Comparison of ENCODE assay signal across 11 mouse cellular contexts in the genomic region with DNA sequence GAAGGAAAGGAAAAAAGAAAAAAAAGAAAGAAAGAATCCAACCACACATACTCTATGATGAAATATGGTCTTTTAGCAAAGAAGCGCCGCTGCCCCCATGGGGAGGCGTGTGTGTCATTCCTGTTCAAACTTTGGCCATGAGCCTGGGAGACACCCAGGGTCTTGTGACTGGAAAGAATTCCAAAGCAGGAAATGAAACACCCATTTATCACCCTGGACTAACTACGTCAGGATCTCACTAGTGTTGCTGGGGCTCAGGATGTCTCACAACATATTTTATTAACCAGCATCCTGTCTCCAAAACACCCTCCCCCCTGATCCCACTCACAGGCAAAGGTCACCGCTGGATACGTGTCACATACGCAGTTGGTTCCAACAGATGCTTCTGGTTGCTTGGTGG. TPM values are rescaled to one million over a fixed set of nuclear protein-coding genes. Genes with fewer than 3 reads are reported as not detected.
DNase-seq lines count a peak whose midpoint lies in the region; ATAC-seq and TF ChIP-seq lines count a peak whose summit lies in the region.
"Had no signal": no experiment of that assay in that cellular context is flagged by ENCODE, and none has a peak within 500 bp of the region (broad histone marks: within the 10 kb centered on the region; RNA-seq: fewer than 3 reads in every experiment).

No protein-coding gene starts in this region.

- DNase-seq in adrenal gland, adult 2 months: peak; percentile 70
- DNase-seq in adrenal gland, adult 18-20 months (ENCODE audit: low spot score in 2 of 2): no peak
- peak; percentile 89 for DNase-seq in kidney, adult 9 months
- DNase-seq in lung, postnatal 0 days (ENCODE audit: low spot score): peak; percentile 94
- DNase-seq in right cerebral cortex, postnatal 14 days: no peak
- no peak for DNase-seq in cerebellum, postnatal 14 days

- 58% methylated on average over 7 of the region's 7 CpGs for WGBS in bone marrow, adult 2 months
- 14% methylated on average over 7 of the region's 7 CpGs for WGBS in lung, postnatal 0 days

- H3K4me3 ChIP-seq in bone marrow, adult 2 months (replicated peaks; ENCODE audit: control insufficient read depth, low read depth, low read length): no peak overlapping the region
- no peak overlapping the region for H3K4me3 ChIP-seq in lung, postnatal 0 days (ENCODE audit: low read depth, low read length)
- H3K4me3 ChIP-seq: embryonic facial prominence, embryonic 13.5 days; hindbrain, embryonic 15.5 days; midbrain, embryonic 15.5 days had no signal

- H3K9ac ChIP-seq in lung, postnatal 0 days (replicated peaks; ENCODE audit: low read depth): no peak overlapping the region
- H3K9ac ChIP-seq: embryonic facial prominence, embryonic 13.5 days; hindbrain, embryonic 15.5 days; midbrain, embryonic 15.5 days had no signal

- no peaks in the 10 kb centered on the region for H3K27me3 ChIP-seq in lung, postnatal 0 days (replicated peaks; ENCODE audit: insufficient read depth, low read length)
- H3K27me3 ChIP-seq: embryonic facial prominence, embryonic 13.5 days; hindbrain, embryonic 15.5 days; midbrain, embryonic 15.5 days had no signal

- H3K27ac ChIP-seq in bone marrow, adult 2 months (ENCODE audit: control insufficient read depth, insufficient read depth, low read depth, low read length, poor library complexity): peak overlapping the region; percentile 49; the same call in 1 of the 2 replicates
- H3K27ac ChIP-seq in lung, postnatal 0 days (ENCODE audit: low read length): no peak overlapping the region
- H3K27ac ChIP-seq: embryonic facial prominence, embryonic 13.5 days; hindbrain, embryonic 15.5 days; midbrain, embryonic 15.5 days had no signal

- no peaks in the 10 kb centered on the region for H3K9me3 ChIP-seq in lung, postnatal 0 days (ENCODE audit: low read length)
- H3K9me3 ChIP-seq: embryonic facial prominence, embryonic 13.5 days; hindbrain, embryonic 15.5 days; midbrain, embryonic 15.5 days had no signal

- H3K36me3 ChIP-seq in lung, postnatal 0 days (ENCODE audit: insufficient read depth, low read length): no peaks in the 10 kb centered on the region
- H3K36me3 ChIP-seq: embryonic facial prominence, embryonic 13.5 days; hindbrain, embryonic 15.5 days; midbrain, embryonic 15.5 days had no signal

- TF ChIP-seq POLR2A in bone marrow, adult 2 months (IDR thresholded peaks at IDR 0.05; ENCODE audit: borderline replicate concordance, control insufficient read depth, low read depth, low read length): no peak

- TF ChIP-seq CTCF in bone marrow, adult 2 months (IDR thresholded peaks at IDR 0.05; ENCODE audit: control insufficient read depth, insufficient read depth, low read length): no peak
- peak; percentile 32 for TF ChIP-seq CTCF in lung, postnatal 0 days (IDR thresholded peaks at IDR 0.05)

- H3K4me1 ChIP-seq in bone marrow, adult 2 months (ENCODE audit: control insufficient read depth, insufficient read depth, low read length): peaks cover 10% of the 10 kb centered on the region
- peaks cover 8% of the 10 kb centered on the region; the same call in 1 of the 2 replicates for H3K4me1 ChIP-seq in lung, postnatal 0 days (ENCODE audit: insufficient read depth, low read depth, low read length)
- H3K4me1 ChIP-seq: hindbrain, embryonic 15.5 days; midbrain, embryonic 15.5 days had no signal

- H3K4me2 ChIP-seq in lung, postnatal 0 days (replicated peaks; ENCODE audit: low read depth, low read length): no peak overlapping the region
- H3K4me2 ChIP-seq: embryonic facial prominence, embryonic 13.5 days; hindbrain, embryonic 15.5 days; midbrain, embryonic 15.5 days had no signal

- peak; percentile 70 for ATAC-seq in lung, postnatal 0 days
- ATAC-seq in granulocyte monocyte progenitor cell, adult 5-6 weeks (replicated peaks; ENCODE audit: poor library complexity, severe bottlenecking): no peak
- ATAC-seq: midbrain, embryonic 15.5 days had no signal

- peak; percentile 97 for TF ChIP-seq EP300 in lung, postnatal 0 days (IDR thresholded peaks at IDR 0.05)

RNA-seq across cellular contexts. Expression of a gene that starts 21.3 kb away (rescaled TPM):
- 1 to 10 TPM; 2.1 to 3.2 TPM for total RNA-seq in adrenal gland, adult 2 months (2021)
- polyA plus RNA-seq in adrenal gland, adult 2 months (2012; rRNA removed): 0.37 and 0.61 TPM in 2 replicates
- total RNA-seq in adrenal gland, adult 18-20 months (2021): 1 to 10 TPM; 2.1 to 3.1 TPM
- polyA plus RNA-seq in bone marrow, adult 2 months (2011; ENCODE audit: insufficient read depth, insufficient read length, low replicate concordance, missing spikeins): 2.0 TPM in 1 of 2 replicates, not detected in the other
- 2.1 TPM in 2 replicates for polyA plus RNA-seq in lung, postnatal 0 days (2015; fragmentation: Nextera tagmentation; extraction: Ambion mirVana)
- not detected in 2 replicates for total RNA-seq in granulocyte monocyte progenitor cell, adult 5-6 weeks (2014; fragmentation: Nextera tagmentation)
- not detected in 2 replicates for total RNA-seq in granulocyte monocyte progenitor cell, adult 5-6 weeks (2017)

RNA-seq across cellular contexts. Expression of a gene that starts 31.8 kb away (rescaled TPM):
- total RNA-seq in adrenal gland, adult 2 months (2021): 100 to 1,000 TPM; 111 to 151 TPM
- polyA plus RNA-seq in adrenal gland, adult 2 months (2012; rRNA removed): 64.5 and 72.3 TPM in 2 replicates
- 100 to 1,000 TPM in 1 of 2 experiments, 10 to 100 TPM in 1; 82.8 to 101 TPM for total RNA-seq in adrenal gland, adult 18-20 months (2021)
- 24.8 and 34.2 TPM in 2 replicates for polyA plus RNA-seq in bone marrow, adult 2 months (2011; ENCODE audit: insufficient read depth, insufficient read length, low replicate concordance, missing spikeins)
- 147 and 172 TPM in 2 replicates for polyA plus RNA-seq in lung, postnatal 0 days (2015; fragmentation: Nextera tagmentation; extraction: Ambion mirVana)
- total RNA-seq in granulocyte monocyte progenitor cell, adult 5-6 weeks (2014; fragmentation: Nextera tagmentation): 317 and 338 TPM in 2 replicates
- total RNA-seq in granulocyte monocyte progenitor cell, adult 5-6 weeks (2017): 215 and 219 TPM in 2 replicates

RNA-seq across cellular contexts. Expression of a gene that starts 32.5 kb away (rescaled TPM):
- not detected for total RNA-seq in adrenal gland, adult 2 months (2021)
- 0.06 TPM in 1 of 2 replicates, not detected in the other for polyA plus RNA-seq in adrenal gland, adult 2 months (2012; rRNA removed)
- not detected for total RNA-seq in adrenal gland, adult 18-20 months (2021)
- not detected in 2 replicates for polyA plus RNA-seq in bone marrow, adult 2 months (2011; ENCODE audit: insufficient read depth, insufficient read length, low replicate concordance, missing spikeins)
- 4.9 and 6.3 TPM in 2 replicates for polyA plus RNA-seq in lung, postnatal 0 days (2015; fragmentation: Nextera tagmentation; extraction: Ambion mirVana)
- total RNA-seq in granulocyte monocyte progenitor cell, adult 5-6 weeks (2014; fragmentation: Nextera tagmentation): not detected in 2 replicates
- 0.05 TPM in 1 of 2 replicates, not detected in the other for total RNA-seq in granulocyte monocyte progenitor cell, adult 5-6 weeks (2017)

RNA-seq across cellular contexts. Expression of a gene that starts 32.5 kb away (rescaled TPM):
- total RNA-seq in adrenal gland, adult 2 months (2021): 10 to 100 TPM; 18.5 to 19.0 TPM
- 9.8 and 12.8 TPM in 2 replicates for polyA plus RNA-seq in adrenal gland, adult 2 months (2012; rRNA removed)
- 10 to 100 TPM; 16.8 to 17.7 TPM for total RNA-seq in adrenal gland, adult 18-20 months (2021)
- polyA plus RNA-seq in bone marrow, adult 2 months (2011; ENCODE audit: insufficient read depth, insufficient read length, low replicate concordance, missing spikeins): 8.8 and 14.9 TPM in 2 replicates
- polyA plus RNA-seq in lung, postnatal 0 days (2015; fragmentation: Nextera tagmentation; extraction: Ambion mirVana): 15.6 and 15.9 TPM in 2 replicates
- total RNA-seq in granulocyte monocyte progenitor cell, adult 5-6 weeks (2014; fragmentation: Nextera tagmentation): 18.2 and 19.1 TPM in 2 replicates
- 15.8 and 16.7 TPM in 2 replicates for total RNA-seq in granulocyte monocyte progenitor cell, adult 5-6 weeks (2017)

RNA-seq across cellular contexts. Expression of a gene that starts 50.9 kb away (rescaled TPM):
- not detected for total RNA-seq in adrenal gland, adult 2 months (2021)
- polyA plus RNA-seq in adrenal gland, adult 2 months (2012; rRNA removed): not detected in 2 replicates
- under 1 TPM in 1 of 2 experiments, not detected in 1; 0.10 TPM for total RNA-seq in adrenal gland, adult 18-20 months (2021)
- polyA plus RNA-seq in bone marrow, adult 2 months (2011; ENCODE audit: insufficient read depth, insufficient read length, low replicate concordance, missing spikeins): not detected in 2 replicates
- polyA plus RNA-seq in lung, postnatal 0 days (2015; fragmentation: Nextera tagmentation; extraction: Ambion mirVana): 2.0 and 2.6 TPM in 2 replicates
- not detected in 2 replicates for total RNA-seq in granulocyte monocyte progenitor cell, adult 5-6 weeks (2014; fragmentation: Nextera tagmentation)
- not detected in 2 replicates for total RNA-seq in granulocyte monocyte progenitor cell, adult 5-6 weeks (2017)

Comparison
In these comparisons a context has a peak if more than half of its experiments do, and no peak if none do; other contexts are left out.
1. DNase-seq: peak in adrenal gland, adult 2 months (single experiment), kidney, adult 9 months (single experiment) and lung, postnatal 0 days (single experiment); none in adrenal gland, adult 18-20 months (0 of 2), right cerebral cortex, postnatal 14 days (single experiment) and cerebellum, postnatal 14 days (0 of 2).